Mouse (Mus musculus) heart, embryonic 16.5 days (tissue): ENCODE measurements around the gene Gbx2. TPM values are rescaled to one million over a fixed set of nuclear protein-coding genes. Genes with fewer than 3 reads are reported as not detected.

Experiments used
- ATAC-seq: fragments of 200-750 bp; cut with Nextera tagmentation; replicated peaks from 2 replicates; pipeline ENCODE4 v1.8.0; 2017; ENCODE audit warnings: moderate number of reproducible peaks; ENCODE audit not compliant: insufficient read depth, low FRiP score; ENCODE audit errors: extremely low read depth
- H3K27ac ChIP-seq: fragments of 300-500 bp; sonication (generic); 2 replicates; pipeline ENCODE4 v1.5.1; 2014; ENCODE audit warnings: mild to moderate bottlenecking, low read length, control low read depth, moderate library complexity
- H3K27me3 ChIP-seq: fragments of 300-500 bp; sonication (generic); 2 replicates; pipeline ENCODE4 v1.6.1; 2014; ENCODE audit warnings: low read length, mixed read lengths; ENCODE audit not compliant: control insufficient read depth, insufficient read depth
- H3K36me3 ChIP-seq: fragments of 300-500 bp; sonication (generic); 2 replicates; pipeline ENCODE4 v1.6.1; 2014; ENCODE audit not compliant: control insufficient read depth, insufficient read depth
- H3K4me1 ChIP-seq: fragments of 300-500 bp; sonication (generic); 2 replicates; pipeline ENCODE4 v1.6.1; 2014; ENCODE audit warnings: low read length, mixed read lengths; ENCODE audit not compliant: control insufficient read depth, insufficient read depth
- H3K4me2 ChIP-seq: fragments of 300-500 bp; sonication (generic); 2 replicates; pipeline ENCODE4 v1.6.1; 2014; ENCODE audit warnings: low read depth, mild to moderate bottlenecking, control low read depth, low read length
- H3K4me3 ChIP-seq: fragments of 300-500 bp; sonication (generic); 2 replicates; pipeline ENCODE4 v1.5.1; 2014; ENCODE audit warnings: mild to moderate bottlenecking, control low read depth, low read length
- H3K9ac ChIP-seq: fragments of 300-500 bp; sonication (generic); 2 replicates; pipeline ENCODE4 v1.6.1; 2014; ENCODE audit warnings: low read length, control low read depth
- H3K9me3 ChIP-seq: fragments of 300-500 bp; sonication (generic); replicated peaks from 2 replicates; pipeline ENCODE4 v1.6.1; 2016; ENCODE audit warnings: low read length; ENCODE audit not compliant: control insufficient read depth
- WGBS: fragments of 180-500 bp; shearing (Covaris S2); extraction: QIAGEN DNeasy Blood & Tissue Kit; methylation state at CpG from one replicate; pipeline ENCODE4 v1.1.7; 2014; 5-methylcytosine and 5-hydroxymethylcytosine counted together
- polyA plus RNA-seq: library from polyadenylated mRNA; unstranded; fragments of >200 nt; fragmentation: Nextera tagmentation; extraction: Ambion mirVana; gene quantifications from 2 replicates; pipeline ENCODE4 v1.2.1, GENCODE M21; 2015

Gene Gbx2
- polyA plus RNA-seq, 1 experiment from 2014 or later: not detected

- ATAC-seq: no peak
- WGBS: 88% methylated on average over 8 of the region's 8 CpGs
- Histone ChIP-seq H3K9me3 (no peaks in the 10 kb centered on the region), H3K9ac (no peak overlapping the region), H3K4me1 (no peaks in the 10 kb centered on the region), H3K27ac (no peak overlapping the region), H3K36me3 (peaks cover 4% of the 10 kb centered on the region), H3K27me3 (no peaks in the 10 kb centered on the region), H3K4me3 (no peak overlapping the region), H3K4me2 (no peak overlapping the region)
Observed at GRCm38 (mm10) chr1:89884335-89884734, 46.6 kb downstream of the Gbx2 start.

DNA sequence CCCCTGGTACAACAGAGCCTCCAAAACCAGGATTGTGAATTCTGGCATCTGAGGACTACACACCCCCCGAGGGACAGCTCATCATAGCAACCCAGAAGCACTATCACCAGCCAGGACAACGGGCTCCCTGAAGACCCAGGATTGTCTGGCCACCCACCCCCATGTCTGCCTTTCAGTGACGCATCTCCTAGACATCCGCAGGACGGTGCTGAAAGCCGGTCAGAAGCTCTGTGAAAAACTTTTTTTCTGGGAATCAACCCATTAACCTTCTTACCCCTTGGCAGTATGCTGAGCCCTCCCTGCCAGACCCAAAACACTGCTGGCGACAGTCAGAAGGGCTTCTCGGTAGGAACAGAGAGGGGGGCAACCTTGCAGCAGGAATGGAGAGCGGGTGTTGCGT lies 50.1 kb downstream of the Gbx2 start:
- 72% methylated on average over 10 of the region's 10 CpGs for WGBS
- no peak for ATAC-seq
- no peaks in the 10 kb centered on the region for H3K36me3 ChIP-seq
- no peak overlapping the region for H3K4me3 ChIP-seq
- no peak overlapping the region for H3K9ac ChIP-seq
- no peaks in the 10 kb centered on the region for H3K4me1 ChIP-seq
- H3K27me3 ChIP-seq: no peaks in the 10 kb centered on the region
- no peaks in the 10 kb centered on the region for H3K9me3 ChIP-seq
- H3K4me2 ChIP-seq: no peak overlapping the region
- no peak overlapping the region for H3K27ac ChIP-seq

- no peak overlapping the region for H3K9ac ChIP-seq
- H3K27ac ChIP-seq: no peak overlapping the region
- 38% methylated on average over 8 of the region's 8 CpGs for WGBS
- no peak overlapping the region for H3K4me2 ChIP-seq
- no peaks in the 10 kb centered on the region for H3K4me1 ChIP-seq
- H3K9me3 ChIP-seq: no peaks in the 10 kb centered on the region
- no peak for ATAC-seq
- no peak overlapping the region for H3K4me3 ChIP-seq
- H3K36me3 ChIP-seq: no peaks in the 10 kb centered on the region
- H3K27me3 ChIP-seq: no peaks in the 10 kb centered on the region
Observed at GRCm38 (mm10) chr1:89880193-89880592, 50.8 kb downstream of the Gbx2 start.

DNA sequence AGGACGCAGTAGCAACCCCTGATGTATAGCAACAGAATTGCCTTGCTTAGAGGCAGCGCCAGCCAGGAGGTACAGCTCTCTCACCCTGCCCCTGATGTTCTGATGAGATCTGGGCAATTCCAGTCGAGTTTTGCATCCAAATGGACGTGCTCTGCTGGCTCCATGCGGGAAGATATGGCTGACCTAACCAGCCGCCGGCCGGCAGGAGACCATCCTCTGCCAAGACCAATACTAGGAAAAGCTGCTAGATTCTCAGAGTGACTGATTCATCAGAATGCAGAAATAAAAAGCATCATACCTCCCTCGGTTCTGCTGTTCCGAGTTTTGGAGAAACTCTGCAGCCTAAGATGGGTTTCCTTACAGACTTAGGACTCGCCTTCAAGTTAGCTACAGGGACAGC lies 52.5 kb downstream of the Gbx2 start:
- WGBS: 77% methylated on average over 11 of the region's 11 CpGs
- no peak overlapping the region for H3K4me3 ChIP-seq
- no peak overlapping the region for H3K9ac ChIP-seq
- no peak overlapping the region for H3K27ac ChIP-seq
- H3K27me3 ChIP-seq: no peaks in the 10 kb centered on the region
- no peaks in the 10 kb centered on the region for H3K9me3 ChIP-seq
- no peak overlapping the region for H3K4me2 ChIP-seq
- ATAC-seq: no peak
- H3K4me1 ChIP-seq: no peaks in the 10 kb centered on the region
- H3K36me3 ChIP-seq: no peaks in the 10 kb centered on the region

Other genes starting within 250 kb of the Gbx2 start
- gene Asb18, start 83.5 kb upstream of the Gbx2 start, polyA plus RNA-seq: 0.79 and 1.1 TPM in 2 replicates
- gene Iqca, start 222.2 kb upstream of the Gbx2 start, polyA plus RNA-seq: 0.16 and 0.37 TPM in 2 replicates